Mouse (Mus musculus): ENCODE data around the gene Gadl1. TPM values are rescaled to one million over a fixed set of nuclear protein-coding genes. Genes with fewer than 3 reads are reported as not detected.

Gene Gadl1
- total RNA-seq, 2 experiments from 2014 or later, result 1.8 to 5.0 TPM

DNA sequence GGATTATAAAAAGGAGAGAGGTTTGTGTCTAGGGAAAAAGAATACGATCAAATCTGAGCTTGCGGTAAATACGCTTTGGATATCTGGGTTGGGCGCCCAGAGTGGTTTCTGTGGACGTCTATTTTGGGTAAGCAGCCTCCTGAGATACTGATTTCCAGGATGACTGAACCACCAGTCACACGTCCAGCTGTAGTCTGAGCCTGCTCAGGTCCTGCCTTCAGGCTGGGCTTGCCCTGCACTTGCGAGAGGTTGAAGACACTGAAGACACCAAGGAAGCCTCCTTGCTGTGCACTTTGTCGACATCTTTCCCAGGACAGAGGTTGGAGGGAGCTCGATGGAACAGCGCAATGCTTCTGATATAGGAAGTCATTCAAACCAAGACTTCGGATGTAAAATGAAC is 25.0 kb downstream of the Gadl1 start:
- DNase-seq (ENCODE audit: low spot score), result no peak

DNA sequence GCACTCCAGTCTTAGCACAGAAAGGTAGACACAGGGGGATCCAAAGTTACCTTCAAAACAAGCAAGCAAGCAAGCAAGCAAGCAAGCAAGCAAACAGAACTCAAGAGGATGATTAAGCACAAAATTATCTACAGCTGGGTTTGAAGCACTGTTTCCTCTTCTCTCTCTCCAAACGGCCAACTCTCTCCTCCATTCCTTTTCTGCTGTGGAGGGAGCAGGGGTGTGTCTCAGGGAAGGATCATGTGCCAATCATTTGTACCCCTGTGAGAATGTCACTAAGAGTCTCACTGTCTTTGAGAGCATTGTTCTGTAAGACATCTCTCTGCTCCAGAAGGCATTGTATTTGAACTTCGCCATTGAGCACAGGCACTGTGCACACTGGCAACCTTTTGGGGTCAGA is 27.1 kb downstream of the Gadl1 start:
- DNase-seq (ENCODE audit: low spot score), result no peak

DNA sequence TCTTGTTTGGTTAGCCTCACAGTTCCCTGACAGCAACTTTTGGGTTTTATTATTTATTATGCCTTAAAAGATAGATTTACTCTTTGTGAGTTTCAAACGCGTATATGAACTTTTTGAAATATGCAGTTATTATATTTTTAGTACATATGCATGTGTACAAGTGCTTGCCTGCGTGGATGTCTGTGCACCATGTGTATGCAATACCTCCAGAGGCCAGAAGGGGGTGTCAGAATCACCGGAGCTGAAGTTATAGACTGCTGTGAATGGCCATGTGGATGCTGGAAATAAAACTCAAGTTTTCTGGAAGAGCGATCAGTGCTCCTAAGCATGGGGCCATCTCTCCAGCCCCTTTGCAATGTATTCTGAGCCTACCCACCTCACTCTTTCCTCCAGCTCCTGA is 28.7 kb downstream of the Gadl1 start:
- DNase-seq (ENCODE audit: low spot score), result no peak

DNA sequence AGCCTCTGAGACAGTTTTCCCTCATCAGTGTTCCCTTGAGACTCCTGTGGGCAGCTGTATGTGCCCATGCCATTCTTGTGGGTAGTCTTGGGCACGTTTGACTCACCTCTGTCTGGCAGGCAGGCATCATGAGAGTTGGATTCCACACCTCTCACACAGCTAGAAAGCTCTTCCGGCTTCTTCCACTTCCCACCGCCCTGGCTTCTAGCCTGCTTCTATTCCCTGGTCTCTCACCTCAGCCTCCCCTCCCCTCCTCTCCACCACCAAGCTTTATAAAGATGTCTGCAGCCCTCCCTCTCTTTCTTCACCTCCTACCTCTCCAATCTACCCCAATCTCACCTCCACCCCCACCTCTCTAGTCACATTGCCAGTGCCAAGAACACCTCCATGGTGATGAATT is 30.2 kb downstream of the Gadl1 start:
- no peak for DNase-seq (ENCODE audit: low spot score)

DNA sequence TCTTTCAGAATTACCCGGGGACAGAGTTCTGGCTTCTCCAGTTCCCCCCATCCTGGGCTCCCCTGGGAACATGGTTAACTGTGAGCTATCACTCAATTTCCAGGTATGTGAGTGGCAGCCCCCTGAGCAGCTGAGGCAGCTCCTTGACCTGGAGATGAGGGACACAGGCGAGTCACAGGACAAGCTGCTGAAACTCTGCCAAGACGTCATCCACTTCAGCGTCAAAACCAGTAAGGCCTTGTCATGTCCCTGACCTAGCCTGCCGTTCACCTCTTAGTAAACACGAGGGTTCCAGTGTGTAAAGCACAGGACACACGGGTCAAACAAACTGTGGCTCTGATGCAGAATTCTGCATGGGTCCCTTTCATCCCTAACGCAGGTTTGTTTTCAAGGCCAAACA is 31.9 kb downstream of the Gadl1 start:
- DNase-seq (ENCODE audit: low spot score), result no peak

DNA sequence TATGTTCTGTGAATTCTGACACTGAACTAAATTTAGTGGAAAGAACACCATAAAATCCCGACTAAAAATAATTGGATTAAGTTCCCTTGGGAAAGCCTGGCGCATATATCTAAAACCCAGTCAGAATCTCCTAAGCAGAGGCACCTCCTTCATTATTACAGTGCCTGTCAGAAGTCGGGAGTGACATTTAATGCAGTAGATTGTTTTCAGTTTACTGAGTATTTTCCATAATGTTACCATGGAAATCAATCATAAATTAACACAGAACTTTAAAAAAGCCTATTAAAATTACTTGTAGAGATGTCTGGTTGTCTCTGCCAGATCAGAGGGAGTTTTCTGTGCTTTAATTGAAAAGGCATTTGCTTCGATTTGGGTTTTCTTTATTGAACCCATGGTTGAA is 33.2 kb downstream of the Gadl1 start:
- no peak for DNase-seq (ENCODE audit: low spot score)

DNA sequence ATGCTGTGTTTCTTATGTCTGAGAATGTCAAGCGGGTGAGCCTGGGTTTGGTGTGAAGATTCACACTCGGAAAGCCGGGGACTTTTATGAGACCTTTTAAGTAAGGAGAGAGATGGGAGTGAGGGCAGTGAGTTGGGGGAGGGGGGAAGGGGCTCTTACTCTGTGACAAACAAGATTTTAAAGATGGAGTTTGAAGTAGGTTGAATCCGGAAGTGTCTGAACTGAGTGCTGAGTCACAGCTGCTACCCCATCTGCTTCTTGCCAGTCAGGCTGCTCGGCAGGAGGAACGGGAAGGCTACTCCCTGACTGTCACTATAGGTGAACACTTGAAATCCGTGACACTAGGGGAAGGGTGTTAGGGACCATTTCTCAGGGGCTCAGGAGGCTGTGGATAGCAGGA is 33.7 kb downstream of the Gadl1 start:
- DNase-seq (ENCODE audit: low spot score), result no peak

DNA sequence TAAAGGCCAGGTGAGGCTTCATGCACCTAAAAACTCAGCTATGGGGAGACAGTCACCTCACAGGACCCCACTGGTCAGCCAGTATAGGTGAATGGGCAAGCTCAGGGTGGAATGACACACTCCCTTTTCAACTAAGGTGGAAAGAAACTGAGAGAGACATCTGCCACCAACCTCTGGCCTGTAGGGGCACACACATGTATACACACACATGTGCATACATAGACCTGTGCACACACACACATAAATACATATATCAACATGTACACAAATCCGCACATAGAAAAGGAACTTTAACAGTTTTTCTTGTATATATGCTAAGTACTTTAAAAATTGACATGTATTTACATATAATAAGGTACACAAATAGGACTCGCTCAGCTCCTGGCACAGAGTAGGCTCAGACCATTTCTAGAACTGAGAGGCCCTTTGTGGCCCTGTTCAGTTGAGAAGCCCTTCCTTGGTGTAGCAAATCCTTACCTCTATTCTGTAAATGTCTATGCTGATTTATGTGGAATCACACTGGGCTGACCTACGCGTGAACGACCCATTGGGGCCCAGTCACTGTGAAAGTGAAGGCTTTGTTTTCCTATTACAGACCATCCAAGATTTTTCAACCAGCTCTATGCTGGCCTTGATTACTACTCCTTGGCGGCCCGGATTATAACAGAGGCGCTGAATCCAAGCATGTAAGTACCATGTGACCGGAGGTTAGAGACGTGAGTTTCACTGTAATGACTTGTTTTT is 34.5 kb downstream of the Gadl1 start:
- DNase-seq (ENCODE audit: low spot score), result no peak

DNA sequence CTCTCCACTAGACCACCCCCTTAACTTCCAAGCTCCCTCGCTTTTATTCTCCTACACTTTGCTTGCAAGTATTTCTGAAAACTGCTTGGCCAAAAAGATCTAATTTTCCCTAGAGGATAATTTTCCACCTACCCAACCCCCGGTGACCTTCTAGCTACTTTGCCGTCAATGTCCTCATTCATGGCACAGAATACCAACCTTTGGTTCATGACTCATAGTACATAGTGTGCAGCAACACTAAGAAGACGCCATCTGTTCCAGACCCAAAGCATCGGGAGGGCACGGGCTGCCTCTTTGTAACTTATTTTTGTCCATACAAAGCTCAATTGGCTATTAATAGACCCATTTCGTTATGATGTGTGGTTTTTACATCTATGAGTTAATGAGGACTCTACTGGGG is 55.8 kb downstream of the Gadl1 start:
- no peak for DNase-seq (ENCODE audit: low spot score)

DNA sequence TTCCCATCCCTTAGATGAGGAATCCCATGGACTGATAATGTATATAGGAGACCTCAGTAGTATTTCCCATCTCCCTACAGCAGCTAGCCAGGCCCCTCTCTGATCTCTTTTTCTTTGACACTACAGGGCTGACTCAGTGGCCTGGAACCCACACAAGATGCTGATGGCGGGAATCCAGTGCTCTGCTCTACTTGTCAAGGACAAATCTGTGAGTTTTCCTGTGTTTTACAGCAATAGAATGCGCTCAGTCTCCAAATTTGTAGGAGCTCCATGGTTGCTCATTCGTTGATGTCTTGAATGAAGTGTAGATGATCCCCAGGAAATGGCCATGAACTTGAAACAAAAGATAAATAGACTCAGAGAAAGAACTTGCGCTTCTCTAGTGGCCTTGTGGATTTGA is 56.9 kb downstream of the Gadl1 start:
- no peak for DNase-seq (ENCODE audit: low spot score)

DNA sequence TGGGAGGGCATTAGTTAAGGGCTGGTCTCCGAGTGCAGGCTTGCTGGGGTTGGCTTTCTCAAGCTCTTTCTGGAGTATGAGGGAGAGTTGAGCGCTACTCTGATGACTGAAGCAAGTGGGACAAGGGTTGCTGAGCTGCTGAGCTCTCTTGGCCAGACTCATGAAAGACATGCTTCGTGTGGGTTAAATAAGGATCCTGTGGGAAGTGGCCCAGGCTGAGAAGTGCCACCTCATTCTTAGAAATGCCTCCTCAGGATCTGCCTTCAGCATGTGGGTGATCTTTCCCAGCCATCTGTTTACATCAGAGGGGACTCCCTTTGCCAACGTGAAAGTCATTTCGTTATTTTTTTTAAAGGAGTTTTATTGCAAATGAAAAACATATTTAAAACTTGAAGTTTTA is 57.5 kb downstream of the Gadl1 start:
- DNase-seq (ENCODE audit: low spot score), result peak; percentile 14

DNA sequence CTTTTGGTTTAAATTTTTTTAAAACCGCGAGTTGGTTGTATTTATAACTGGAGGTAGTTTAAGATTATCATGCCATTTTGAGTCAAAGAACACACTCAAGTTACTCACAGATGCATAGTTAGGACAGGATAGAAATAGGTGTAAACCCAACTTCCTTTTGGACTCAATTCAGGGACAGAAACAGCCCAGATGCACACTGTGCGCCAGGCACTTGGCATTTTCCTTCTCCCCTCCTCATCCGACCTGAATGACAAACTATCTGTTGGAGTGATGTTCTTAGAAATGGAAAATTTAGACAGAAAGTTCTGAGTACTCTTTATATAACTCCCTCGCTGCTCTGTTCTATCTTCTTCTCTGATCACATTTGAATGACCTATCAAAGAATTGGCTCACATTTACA is 58.4 kb downstream of the Gadl1 start:
- DNase-seq (ENCODE audit: low spot score), result no peak

DNA sequence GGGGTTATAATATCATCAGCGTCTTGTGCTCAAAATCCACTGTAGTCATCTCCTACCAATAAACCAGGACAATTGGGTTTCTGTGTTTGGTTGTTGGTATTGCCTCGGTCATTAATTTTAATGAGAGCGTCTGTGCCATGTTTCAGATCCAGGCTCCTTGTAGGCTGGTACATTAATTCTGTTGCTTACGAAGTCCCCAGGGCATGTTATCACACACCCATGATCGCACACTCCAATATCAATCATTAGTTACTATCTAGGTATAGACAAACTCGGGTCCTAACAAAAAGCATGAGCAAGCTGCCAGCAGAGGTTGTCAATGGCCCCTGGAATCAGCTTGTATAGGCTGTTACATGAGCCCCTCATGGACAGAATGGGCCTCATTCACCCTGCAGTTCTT is 67.6 kb downstream of the Gadl1 start:
- DNase-seq (ENCODE audit: low spot score), result no peak

DNA sequence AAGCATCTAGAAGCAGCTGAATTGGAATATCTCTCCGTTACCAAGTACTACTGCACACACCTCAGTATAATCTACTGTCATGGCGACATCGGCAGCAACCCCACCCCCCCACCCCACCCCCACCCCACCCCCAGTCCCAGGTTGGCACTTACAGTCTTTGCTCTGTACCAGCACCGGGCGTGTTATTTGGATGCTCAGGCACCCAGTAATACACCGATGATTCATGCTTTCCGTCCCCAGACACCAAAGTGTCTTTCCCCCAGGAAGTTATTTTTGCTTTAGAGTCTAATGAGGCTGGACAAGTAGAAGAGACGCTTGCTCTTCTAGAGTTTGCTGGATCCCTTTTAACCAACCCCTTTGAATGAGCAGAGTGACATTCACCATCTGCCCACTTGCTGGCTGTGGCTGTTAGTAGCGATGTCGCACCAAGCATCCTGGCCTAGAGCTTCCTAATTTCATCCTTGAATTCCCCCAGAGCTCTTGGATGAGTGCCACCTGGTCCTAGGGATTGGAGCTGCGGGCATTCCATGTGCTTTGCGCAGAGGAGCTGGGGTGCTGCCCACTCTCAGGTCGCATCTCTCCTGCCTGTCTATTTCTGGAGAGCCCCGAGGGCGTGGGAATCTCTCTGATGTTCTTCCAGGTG is 68.5 kb downstream of the Gadl1 start:
- DNase-seq (ENCODE audit: low spot score), result peak; percentile 35

DNA sequence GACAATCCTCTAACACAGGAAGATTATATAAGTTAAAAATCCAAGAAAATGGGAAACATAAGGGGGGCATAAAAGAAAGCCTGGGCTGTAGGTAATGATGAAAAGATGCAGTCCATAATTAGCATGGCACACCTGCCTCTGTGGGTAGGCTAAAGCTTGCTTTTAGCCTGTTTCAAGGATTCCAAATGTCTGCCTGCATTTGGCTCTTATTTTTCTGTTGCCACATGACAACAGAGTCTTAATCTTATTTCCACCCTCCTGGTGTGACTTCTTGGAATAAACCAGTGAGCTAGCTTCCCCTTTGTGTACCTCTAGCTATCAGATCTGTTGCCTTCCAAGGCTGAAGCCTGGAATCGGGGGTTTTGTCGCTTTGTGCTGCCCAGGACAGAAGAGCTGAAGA is 69.2 kb downstream of the Gadl1 start:
- DNase-seq (ENCODE audit: low spot score), result no peak

DNA sequence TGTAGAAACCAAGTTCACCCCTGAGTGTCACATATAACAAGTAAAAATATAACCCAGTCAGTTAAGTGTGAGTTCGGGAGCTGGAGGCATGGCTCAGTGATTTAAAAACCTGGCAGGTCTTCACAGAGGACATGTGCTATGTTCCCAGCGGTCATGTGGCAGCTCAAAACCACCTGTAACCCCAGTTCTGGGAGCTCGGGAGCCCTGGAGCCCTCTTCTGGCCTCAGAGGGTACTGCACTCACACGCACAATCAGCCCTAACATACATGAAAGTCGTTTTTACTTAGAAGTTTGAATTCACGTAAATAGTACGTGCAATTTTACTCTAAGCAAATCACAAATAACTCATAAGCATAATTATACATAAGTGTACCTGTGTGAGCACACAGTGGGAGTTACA is 81.4 kb downstream of the Gadl1 start:
- DNase-seq (ENCODE audit: low spot score), result no peak

DNA sequence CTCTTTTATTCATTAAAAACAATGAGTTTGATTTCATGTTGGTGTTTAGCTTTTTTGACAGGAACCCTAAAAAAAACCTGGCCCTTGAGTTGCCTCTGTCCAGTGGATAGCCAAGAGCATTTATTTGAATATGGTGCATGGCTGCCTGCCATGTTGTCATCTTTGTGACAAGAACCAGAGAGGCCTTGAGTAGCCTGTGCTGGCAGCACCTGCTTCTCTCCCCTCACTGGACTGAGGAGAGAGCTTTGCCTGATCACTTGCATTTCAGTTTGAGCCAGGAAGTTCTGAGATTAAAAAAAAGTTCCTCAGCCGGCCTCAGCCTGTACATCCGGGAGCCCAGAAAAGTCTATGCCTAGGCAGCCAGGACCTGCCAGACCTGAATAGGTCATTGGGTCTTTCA is 85.5 kb downstream of the Gadl1 start:
- no peak for DNase-seq (ENCODE audit: low spot score)

DNA sequence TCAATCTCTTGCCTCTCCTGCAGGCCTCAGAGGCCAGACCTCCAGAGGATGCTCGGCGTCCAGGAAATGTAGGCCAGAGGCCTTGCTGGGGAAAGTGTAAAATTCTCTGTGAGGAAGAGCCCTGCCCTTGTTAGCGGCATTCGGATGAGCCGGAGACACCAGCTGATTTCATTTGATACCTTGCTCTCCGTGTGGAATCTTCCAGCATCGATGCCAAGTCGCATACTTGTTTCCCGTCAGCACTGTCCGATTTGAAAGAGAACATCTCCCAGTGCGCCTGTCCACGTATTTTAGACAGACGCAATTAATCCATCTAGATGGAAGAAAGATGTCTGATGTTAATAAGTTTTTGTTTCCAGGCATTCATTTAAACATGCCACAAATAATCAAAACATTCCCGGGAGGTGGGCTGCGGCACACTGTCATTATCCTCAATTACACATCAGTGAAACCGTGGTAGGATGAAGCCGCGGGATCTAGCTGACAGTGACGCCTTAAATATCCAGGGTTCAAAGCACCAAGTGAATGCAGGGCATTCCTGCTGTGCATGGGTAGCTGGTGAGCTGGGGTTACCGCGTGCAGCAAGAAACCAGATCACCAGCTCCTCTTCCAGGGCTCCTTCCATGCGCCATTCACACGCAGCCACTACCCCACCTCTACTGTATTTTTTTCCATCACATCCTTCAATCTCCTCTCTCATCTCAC is 86.8 kb downstream of the Gadl1 start:
- DNase-seq (ENCODE audit: low spot score), result peak; percentile 63

DNA sequence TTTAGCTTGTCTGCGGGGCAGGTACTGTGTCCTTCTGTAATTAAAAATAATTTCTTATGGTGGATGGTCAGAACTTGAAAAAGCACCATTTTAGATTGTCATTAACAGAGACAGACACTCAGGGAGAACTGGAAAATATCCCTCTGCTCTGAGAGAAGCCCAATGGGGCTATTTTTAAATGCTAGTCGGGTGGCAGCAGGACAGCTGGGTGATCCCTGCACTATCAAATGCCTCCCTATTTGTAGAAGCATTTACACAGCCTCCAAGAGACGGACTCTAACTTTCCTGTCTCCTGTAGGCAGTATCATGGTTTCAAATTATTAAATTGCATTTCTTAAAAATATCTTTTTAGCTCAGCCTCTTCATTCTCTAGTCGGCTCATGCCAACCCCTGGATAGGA is 89.1 kb downstream of the Gadl1 start:
- DNase-seq (ENCODE audit: low spot score), result peak; percentile 59

DNA sequence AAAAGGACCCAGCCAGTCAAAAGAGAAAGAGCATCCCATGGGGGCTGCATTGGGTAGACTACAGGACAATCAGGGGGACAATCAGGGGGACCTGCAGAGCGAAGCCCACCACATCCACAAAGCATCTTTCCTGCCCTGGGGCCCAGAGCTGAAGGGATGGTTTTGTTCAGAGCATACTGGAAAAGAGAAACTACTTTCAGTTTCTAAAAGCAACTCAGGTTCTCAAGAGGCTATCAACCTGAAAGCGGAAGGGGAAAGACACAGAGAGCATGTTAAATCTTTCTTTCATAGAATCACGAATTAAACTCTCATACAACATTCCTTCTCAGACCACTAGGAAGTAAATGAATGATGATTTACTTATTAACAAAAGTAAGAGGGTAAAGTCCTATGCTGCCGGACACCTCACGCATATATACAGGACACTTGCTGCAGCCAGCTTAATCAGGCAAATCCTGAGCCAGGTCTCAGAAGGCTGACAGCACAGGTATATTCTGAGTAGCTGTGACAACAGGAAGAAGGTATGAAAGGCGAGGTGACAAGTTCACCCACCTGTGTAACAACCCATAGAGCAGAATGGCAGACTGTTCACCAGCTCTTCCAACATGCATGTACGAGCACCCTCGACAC is 90.2 kb downstream of the Gadl1 start:
- no peak for DNase-seq (ENCODE audit: low spot score)

DNA sequence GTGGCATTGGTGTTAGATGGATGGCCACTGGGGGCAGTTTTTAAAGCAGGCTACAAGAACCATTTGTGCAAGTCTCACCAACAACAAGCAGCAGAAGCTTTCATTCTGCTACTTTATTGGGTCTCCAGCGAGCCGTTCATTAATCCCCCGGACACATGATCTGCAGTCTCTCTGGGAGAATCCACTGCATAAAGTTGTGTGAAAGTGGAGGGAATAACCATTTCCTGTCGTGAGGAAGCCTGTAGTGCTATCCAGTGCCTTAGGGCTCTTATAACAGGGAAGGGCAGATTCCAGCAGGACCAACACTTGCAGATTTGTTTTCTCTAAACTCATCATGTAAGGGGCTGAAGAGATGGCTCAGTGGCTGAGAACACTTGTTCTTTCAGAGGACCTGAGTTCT is 104.7 kb downstream of the Gadl1 start:
- no peak for DNase-seq (ENCODE audit: low spot score)

DNA sequence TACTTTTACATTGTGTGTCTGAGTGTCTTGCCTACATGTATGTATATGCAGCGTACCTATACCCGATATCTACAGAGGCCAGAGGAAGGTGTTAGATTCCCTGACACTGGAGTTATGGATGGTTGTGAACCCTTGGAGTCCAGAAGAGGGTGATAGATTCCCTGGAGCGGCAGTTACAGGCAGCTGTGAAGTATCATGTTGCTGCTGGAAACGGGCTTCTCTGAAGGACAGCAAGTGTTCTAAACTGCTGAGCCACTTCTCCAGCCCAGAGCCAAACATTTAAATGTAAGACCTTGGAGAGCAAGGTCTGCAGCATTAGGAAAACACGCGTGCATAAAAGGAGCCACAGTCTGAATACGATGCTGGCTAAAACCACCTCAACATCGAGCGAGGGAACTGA is 107.0 kb downstream of the Gadl1 start:
- peak; percentile 42 for DNase-seq (ENCODE audit: low spot score)

All from gastrocnemius, adult 18-20 months (tissue).